Mouse (Mus musculus): ENCODE measurements at regions not wholly inside any gene's neighbourhood (a gene's known extent, or its start where the extent isn't known, plus 50 kb on each side); places are given as distances from the start of the nearest gene placed in this dataset.

DNA sequence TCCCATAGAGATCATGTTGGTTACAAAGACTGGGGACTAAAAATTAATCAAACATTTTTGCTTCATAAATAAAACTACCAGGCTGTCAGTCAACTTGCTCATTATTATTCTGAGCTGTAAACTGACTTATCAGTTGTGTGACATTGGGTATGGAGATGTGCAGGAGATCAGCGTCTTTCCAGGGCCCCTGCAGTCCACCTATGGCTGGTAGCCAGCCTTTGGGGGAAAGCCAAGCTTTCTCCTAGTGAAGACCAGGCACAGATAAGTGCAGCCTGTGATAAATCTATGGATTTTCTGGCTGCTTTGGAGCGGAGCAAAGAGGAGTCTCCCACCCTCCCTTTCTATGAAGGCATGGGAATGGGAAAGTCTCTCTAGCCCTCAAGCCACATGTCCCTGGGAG is 172.0 kb upstream of the Glra1 start:
- Histone ChIP-seq H3K9me3 (ENCODE audit: control insufficient read depth, low read length) (no peaks in the 10 kb centered on the region), H3K4me1 (ENCODE audit: control insufficient read depth, insufficient read depth, low read length) (no peaks in the 10 kb centered on the region), H3K4me2 (replicated peaks; ENCODE audit: low read depth, low read length, severe bottlenecking) (no peak overlapping the region), H3K27me3 (ENCODE audit: control insufficient read depth, insufficient read depth, low read length) (no peaks in the 10 kb centered on the region), H3K9ac (ENCODE audit: low read depth, low read length, severe bottlenecking) (no peak overlapping the region), H3K27ac (replicated peaks; ENCODE audit: low read depth, low read length) (no peak overlapping the region), H3K36me3 (ENCODE audit: control insufficient read depth, insufficient read depth, low read length) (no peaks in the 10 kb centered on the region), H3K4me3 (replicated peaks; ENCODE audit: low read length) (no peak overlapping the region)
- DNase-seq (ENCODE audit: low spot score): no peak
- WGBS: 74% methylated on average over 2 of the region's 2 CpGs
- no peak for TF ChIP-seq POLR2A (IDR thresholded peaks at IDR 0.05; ENCODE audit: borderline replicate concordance, extremely low read depth, insufficient read depth, insufficient read length)
- ATAC-seq (ENCODE audit: low FRiP score, low read depth): no peak

DNA sequence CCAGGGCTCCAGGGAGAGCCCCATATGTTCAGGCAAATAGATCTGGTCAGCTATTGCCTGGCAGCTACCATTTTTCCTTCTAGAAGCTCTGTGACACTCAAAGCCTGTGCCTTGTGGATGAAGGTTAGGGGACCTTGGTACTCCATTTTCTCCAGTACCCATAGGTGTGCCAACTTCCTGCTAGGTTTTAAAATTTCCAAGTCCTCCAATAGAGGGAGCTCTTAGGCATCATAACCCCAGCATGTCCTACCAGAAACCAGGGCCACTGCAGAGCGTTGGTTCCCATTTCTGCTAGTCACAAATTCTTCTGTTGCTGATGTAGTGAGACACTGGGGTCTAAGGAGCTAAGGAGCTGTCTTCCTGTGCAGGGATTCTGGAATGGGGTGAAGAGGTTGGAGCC is 165.3 kb upstream of the Glra1 start:
- Histone ChIP-seq H3K9ac (ENCODE audit: low read depth, low read length, severe bottlenecking) (no peak overlapping the region), H3K4me3 (replicated peaks; ENCODE audit: low read length) (no peak overlapping the region), H3K27me3 (ENCODE audit: control insufficient read depth, insufficient read depth, low read length) (no peaks in the 10 kb centered on the region), H3K4me1 (ENCODE audit: control insufficient read depth, insufficient read depth, low read length) (no peaks in the 10 kb centered on the region), H3K4me2 (replicated peaks; ENCODE audit: low read depth, low read length, severe bottlenecking) (no peak overlapping the region), H3K9me3 (ENCODE audit: control insufficient read depth, low read length) (no peaks in the 10 kb centered on the region), H3K27ac (replicated peaks; ENCODE audit: low read depth, low read length) (no peak overlapping the region), H3K36me3 (ENCODE audit: control insufficient read depth, insufficient read depth, low read length) (no peaks in the 10 kb centered on the region)
- 75% methylated on average over 1 of the region's 1 CpGs for WGBS
- no peak for ATAC-seq (ENCODE audit: low FRiP score, low read depth)
- no peak for DNase-seq (ENCODE audit: low spot score)
- no peak for TF ChIP-seq POLR2A (IDR thresholded peaks at IDR 0.05; ENCODE audit: borderline replicate concordance, extremely low read depth, insufficient read depth, insufficient read length)

DNA sequence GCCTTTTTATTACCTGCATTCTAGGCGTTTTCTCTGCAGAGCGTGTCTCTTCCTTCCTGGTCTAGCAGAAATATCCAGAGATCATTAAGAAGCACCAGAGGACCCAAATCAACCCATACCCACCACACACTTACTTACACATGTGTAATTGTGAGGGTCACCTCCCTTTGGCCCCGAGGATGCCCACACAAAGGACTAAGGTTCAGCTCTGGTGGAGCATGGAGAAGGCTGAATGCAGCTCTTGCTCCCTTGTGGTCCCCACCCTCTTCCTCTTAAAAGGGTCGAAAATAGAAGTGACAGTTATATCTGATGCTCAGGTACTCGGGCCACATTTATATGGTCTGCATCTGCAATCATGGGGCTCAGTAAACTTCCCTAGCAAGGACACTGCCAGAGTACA is 164.5 kb upstream of the Glra1 start:
- no peak for DNase-seq (ENCODE audit: low spot score)
- Histone ChIP-seq H3K27ac (replicated peaks; ENCODE audit: low read depth, low read length) (no peak overlapping the region), H3K36me3 (ENCODE audit: control insufficient read depth, insufficient read depth, low read length) (no peaks in the 10 kb centered on the region), H3K4me3 (replicated peaks; ENCODE audit: low read length) (no peak overlapping the region), H3K4me1 (ENCODE audit: control insufficient read depth, insufficient read depth, low read length) (no peaks in the 10 kb centered on the region), H3K27me3 (ENCODE audit: control insufficient read depth, insufficient read depth, low read length) (no peaks in the 10 kb centered on the region), H3K9ac (ENCODE audit: low read depth, low read length, severe bottlenecking) (no peak overlapping the region), H3K4me2 (replicated peaks; ENCODE audit: low read depth, low read length, severe bottlenecking) (no peak overlapping the region), H3K9me3 (ENCODE audit: control insufficient read depth, low read length) (no peaks in the 10 kb centered on the region)
- 72% methylated on average over 5 of the region's 5 CpGs for WGBS
- no peak for TF ChIP-seq POLR2A (IDR thresholded peaks at IDR 0.05; ENCODE audit: borderline replicate concordance, extremely low read depth, insufficient read depth, insufficient read length)
- ATAC-seq (ENCODE audit: low FRiP score, low read depth): no peak

DNA sequence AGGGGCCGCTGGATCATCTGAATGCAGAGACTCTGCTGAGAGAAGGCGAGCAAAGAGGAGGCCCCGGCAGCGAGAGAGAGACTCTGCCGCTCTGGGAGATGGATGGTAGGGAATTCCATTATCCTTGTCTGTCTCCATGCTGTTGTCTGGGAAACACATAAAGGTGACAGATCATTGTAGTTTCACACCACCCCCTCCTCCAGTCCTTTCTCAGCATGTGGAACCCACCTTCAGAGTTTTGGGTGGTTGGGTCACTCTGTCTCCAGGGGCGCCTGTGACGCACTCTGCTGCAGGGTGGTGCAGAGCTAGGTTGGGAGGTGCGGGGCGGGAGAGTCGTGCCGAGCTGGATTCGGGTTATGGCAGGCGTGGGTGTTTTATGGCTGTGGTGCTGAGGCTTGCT is 164.1 kb upstream of the Glra1 start:
- no peak overlapping the region for H3K4me3 ChIP-seq (replicated peaks; ENCODE audit: low read length)
- H3K9ac ChIP-seq (ENCODE audit: low read depth, low read length, severe bottlenecking): no peak overlapping the region
- TF ChIP-seq POLR2A (IDR thresholded peaks at IDR 0.05; ENCODE audit: borderline replicate concordance, extremely low read depth, insufficient read depth, insufficient read length): no peak
- no peaks in the 10 kb centered on the region for H3K4me1 ChIP-seq (ENCODE audit: control insufficient read depth, insufficient read depth, low read length)
- H3K27ac ChIP-seq (replicated peaks; ENCODE audit: low read depth, low read length): no peak overlapping the region
- no peaks in the 10 kb centered on the region for H3K27me3 ChIP-seq (ENCODE audit: control insufficient read depth, insufficient read depth, low read length)
- WGBS: 71% methylated on average over 13 of the region's 13 CpGs
- no peak overlapping the region for H3K4me2 ChIP-seq (replicated peaks; ENCODE audit: low read depth, low read length, severe bottlenecking)
- ATAC-seq (ENCODE audit: low FRiP score, low read depth) (no peak), DNase-seq (ENCODE audit: low spot score) (no peak)
- H3K36me3 ChIP-seq (ENCODE audit: control insufficient read depth, insufficient read depth, low read length): no peaks in the 10 kb centered on the region
- no peaks in the 10 kb centered on the region for H3K9me3 ChIP-seq (ENCODE audit: control insufficient read depth, low read length)

DNA sequence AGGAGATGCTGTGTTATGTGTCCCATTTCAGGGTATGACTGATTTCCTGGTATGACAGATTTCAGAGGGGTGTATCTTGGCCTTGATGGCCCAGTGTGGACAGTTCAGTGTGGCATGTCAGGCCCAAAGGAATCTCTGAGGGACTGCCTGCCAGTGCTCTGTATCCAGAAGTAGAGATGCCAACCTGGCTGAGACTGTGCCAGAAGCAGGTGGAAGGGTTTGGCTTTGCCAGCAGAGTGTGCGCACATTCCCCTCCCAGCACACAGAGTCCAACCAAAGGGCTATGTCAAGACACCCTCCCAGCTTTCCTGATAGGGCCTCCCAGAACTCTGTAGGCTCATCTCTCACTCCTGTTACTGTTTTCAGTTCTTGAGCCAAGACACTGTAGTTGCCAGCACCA is 156.8 kb upstream of the Glra1 start:
- no peaks in the 10 kb centered on the region for H3K9me3 ChIP-seq (ENCODE audit: control insufficient read depth, low read length)
- 75% methylated on average over 1 of the region's 1 CpGs for WGBS
- no peak for DNase-seq (ENCODE audit: low spot score)
- no peaks in the 10 kb centered on the region for H3K36me3 ChIP-seq (ENCODE audit: control insufficient read depth, insufficient read depth, low read length)
- H3K9ac ChIP-seq (ENCODE audit: low read depth, low read length, severe bottlenecking): no peak overlapping the region
- no peak for ATAC-seq (ENCODE audit: low FRiP score, low read depth)
- H3K27me3 ChIP-seq (ENCODE audit: control insufficient read depth, insufficient read depth, low read length): no peaks in the 10 kb centered on the region
- H3K4me3 ChIP-seq (replicated peaks; ENCODE audit: low read length): no peak overlapping the region
- no peak for TF ChIP-seq POLR2A (IDR thresholded peaks at IDR 0.05; ENCODE audit: borderline replicate concordance, extremely low read depth, insufficient read depth, insufficient read length)
- no peaks in the 10 kb centered on the region for H3K4me1 ChIP-seq (ENCODE audit: control insufficient read depth, insufficient read depth, low read length)
- H3K27ac ChIP-seq (replicated peaks; ENCODE audit: low read depth, low read length): no peak overlapping the region
- no peak overlapping the region for H3K4me2 ChIP-seq (replicated peaks; ENCODE audit: low read depth, low read length, severe bottlenecking)

Data from limb, embryonic 14.5 days (tissue).